In genomic region chr9:44269077-44269476, GRCm38 (mm10) we compare ENCODE assay signal across 9 mouse cellular contexts. TPM values are rescaled to one million over a fixed set of nuclear protein-coding genes. Genes with fewer than 3 reads are reported as not detected.
A peak's percentile ranks its signal among the peaks of the same experiment; 100 is the strongest.
DNase-seq lines count a peak whose midpoint lies in the region; ATAC-seq and TF ChIP-seq lines count a peak whose summit lies in the region.
"Had no signal": no experiment of that assay in that cellular context is flagged by ENCODE, and none has a peak within 500 bp of the region (broad histone marks: within the 10 kb centered on the region; RNA-seq: fewer than 3 reads in every experiment).

No protein-coding gene starts in this region.

- DNase-seq in heart, adult 8-10 months (ENCODE audit: low spot score), result peak; percentile 24
- DNase-seq in heart, embryonic 10.5 days (ENCODE audit: low spot score), result no peak
- DNase-seq in CH12.LX (ENCODE audit: extremely low read depth), result peak; percentile 45
- DNase-seq in c-Kit-positive CD71-positive TER-119-negative erythroid progenitor cells, embryonic 14.5 days (ENCODE audit: low read depth), result peak; percentile 48
- DNase-seq in lung, postnatal 10 days, result peak; percentile 33
- no peak for DNase-seq in embryonic facial prominence, embryonic 10.5 days (ENCODE audit: low spot score)
- no peak for DNase-seq in testis, postnatal 10 days (ENCODE audit: low spot score)

- dilution Hi-C loops in CH12.LX (cut with MboI; ENCODE audit: extremely low pct_ligation_motif_present, extremely low pct_unique_long_range_greater_than_20kb, low sequenced_read_pairs), result no loop called here

- TF ChIP-seq RAD21 in CH12.LX (IDR thresholded peaks at IDR 0.05; ENCODE audit: low read depth, low read length), result peak; percentile 34

- no peaks in the 10 kb centered on the region for H3K9me3 ChIP-seq in heart, embryonic 10.5 days
- H3K9me3 ChIP-seq in CH12.LX (replicated peaks; ENCODE audit: low read length), result no peaks in the 10 kb centered on the region
- no peaks in the 10 kb centered on the region for H3K9me3 ChIP-seq in embryonic facial prominence, embryonic 10.5 days

- in situ Hi-C loops in CH12.LX (cut with MboI; ENCODE audit: low pct_ligation_motif_present, low pct_unique_long_range_greater_than_20kb, low sequenced_read_pairs), result loop anchor here (10.0 kb wide), 1 partner anchor 144 kb away; no protein-coding TSS in a partner anchor

- no peak overlapping the region for H3K27ac ChIP-seq in heart, embryonic 10.5 days
- no peak overlapping the region for H3K27ac ChIP-seq in CH12.LX (ENCODE audit: insufficient read depth, low read depth)
- no peak overlapping the region for H3K27ac ChIP-seq in embryonic facial prominence, embryonic 10.5 days (replicated peaks)

- TF ChIP-seq EP300 in CH12.LX (IDR thresholded peaks at IDR 0.05; ENCODE audit: low read length), result no peak

- no peaks in the 10 kb centered on the region for H3K79me2 ChIP-seq in CH12.LX (replicated peaks; ENCODE audit: control insufficient read depth, extremely low read depth, insufficient read depth, poor library complexity, severe bottlenecking)

- H3K4me1 ChIP-seq in heart, embryonic 10.5 days, result peaks cover 18% of the 10 kb centered on the region
- H3K4me1 ChIP-seq in CH12.LX (ENCODE audit: control insufficient read depth in 1 of 2, insufficient read depth in 2 of 2), result peaks cover 0 to 16% of the 10 kb centered on the region in 2 experiments; a peak in 3 of 4 replicates
- H3K4me1 ChIP-seq in embryonic facial prominence, embryonic 10.5 days, result peaks cover 11% of the 10 kb centered on the region

- peaks cover 13% of the 10 kb centered on the region; the same call in 1 of the 2 replicates for H3K27me3 ChIP-seq in heart, embryonic 10.5 days (ENCODE audit: insufficient read depth, poor library complexity, severe bottlenecking)
- H3K27me3 ChIP-seq in CH12.LX (replicated peaks), result no peaks in the 10 kb centered on the region
- H3K27me3 ChIP-seq in embryonic facial prominence, embryonic 10.5 days (replicated peaks; ENCODE audit: low read depth, poor library complexity, severe bottlenecking), result peaks cover 18% of the 10 kb centered on the region

- 0 out of 2 replicates have a peak, but pooled peaks cover 2% of the 10 kb centered on the region for H3K36me3 ChIP-seq in heart, embryonic 10.5 days
- peaks cover 3 to 28% of the 10 kb centered on the region in 2 experiments for H3K36me3 ChIP-seq in CH12.LX (replicated peaks in 1 of 2; ENCODE audit: control insufficient read depth in 1 of 2, insufficient read depth in 1 of 2, low read length in 1 of 2)
- H3K36me3 ChIP-seq in embryonic facial prominence, embryonic 10.5 days (replicated peaks), result no peaks in the 10 kb centered on the region

- peak; percentile 34 to 55; a peak in 3 of 4 replicates for TF ChIP-seq CTCF in CH12.LX (conservative IDR thresholded peaks at IDR 0.05 in 1 of 2, IDR thresholded peaks at IDR 0.05 in 1 of 2; ENCODE audit: low read depth in 2 of 2, low read length in 2 of 2)

- no peak overlapping the region for H3K9ac ChIP-seq in CH12.LX (ENCODE audit: insufficient read depth, low read depth)

- WGBS in heart, embryonic 10.5 days, result 81% methylated on average over 3 of the region's 3 CpGs
- WGBS in embryonic facial prominence, embryonic 10.5 days, result 82% methylated on average over 3 of the region's 3 CpGs

- H3K4me2 ChIP-seq in CH12.LX (ENCODE audit: insufficient read depth, low read depth, poor library complexity, severe bottlenecking), result no peak overlapping the region

- no peak for ATAC-seq in frontal cortex, adult (ENCODE audit: low TSS enrichment)

- H3K4me3 ChIP-seq in heart, embryonic 10.5 days, result no peak overlapping the region
- no peak overlapping the region for H3K4me3 ChIP-seq in CH12.LX (replicated peaks in 1 of 3; ENCODE audit: low read depth in 2 of 3, low read length in 2 of 3, poor library complexity in 1 of 3)
- no peak overlapping the region for H3K4me3 ChIP-seq in embryonic facial prominence, embryonic 10.5 days

- no peak for TF ChIP-seq POLR2A in CH12.LX (IDR thresholded peaks at IDR 0.05; ENCODE audit: low read depth, low read length)

TF ChIP-seq in CH12.LX, 34 proteins besides CTCF, POLR2A, EP300 and RAD21:
- TF ChIP-seq ZNF384 (IDR thresholded peaks at IDR 0.05; ENCODE audit: low read depth, low read length) (no peak), JUN (IDR thresholded peaks at IDR 0.05; ENCODE audit: insufficient read depth, low read depth, low read length) (no peak), POLR2AphosphoS2 (IDR thresholded peaks at IDR 0.05; ENCODE audit: low read depth, low read length) (no peak), SMC3 (IDR thresholded peaks at IDR 0.05; ENCODE audit: low read depth, low read length) (peak; percentile 24; the same call in 1 of the 2 replicates), MAZ (IDR thresholded peaks at IDR 0.05; ENCODE audit: low read depth, low read length) (no peak), TCF12 (IDR thresholded peaks at IDR 0.05; ENCODE audit: low read depth, low read length) (no peak), ZC3H11A (IDR thresholded peaks at IDR 0.05; ENCODE audit: low read depth, low read length) (no peak), BHLHE40 (IDR thresholded peaks at IDR 0.05; ENCODE audit: low read depth, low read length) (no peak), ETS1 (conservative IDR thresholded peaks at IDR 0.05; ENCODE audit: low read depth, low read length) (no peak)

RNA-seq across cellular contexts. Expression of gene Nlrx1, which starts 0.7 kb away (rescaled TPM):
- total RNA-seq in heart, adult 8-10 months (2022), result 10 to 100 TPM; 20.3 to 25.8 (median 24.9) TPM
- polyA plus RNA-seq in heart, embryonic 10.5 days (2016; fragmentation: Nextera tagmentation; extraction: Ambion mirVana), result 3.1 and 4.7 TPM in 2 replicates
- total RNA-seq in CH12.LX (2012; rRNA removed) (8.8 and 10.9 TPM in 2 replicates), CH12.LX (2014; rRNA removed) (8.0 and 8.8 TPM in 2 replicates)
- 12.6 and 15.4 TPM in 2 replicates for polyA plus RNA-seq in CH12.LX (2012; ENCODE audit: insufficient read length, low read depth)
- polyA plus RNA-seq in embryonic facial prominence, embryonic 10.5 days (2016; fragmentation: Nextera tagmentation; extraction: Ambion mirVana), result 1.9 and 2.4 TPM in 2 replicates

RNA-seq across cellular contexts. Expression of gene Pdzd3, which starts 17.8 kb away (rescaled TPM):
- total RNA-seq in heart, adult 8-10 months (2022), result 1 to 10 TPM; 3.6 to 7.1 (median 6.0) TPM
- polyA plus RNA-seq in heart, embryonic 10.5 days (2016; fragmentation: Nextera tagmentation; extraction: Ambion mirVana), result not detected in 2 replicates
- 0.13 TPM in 1 of 2 replicates, not detected in the other for total RNA-seq in CH12.LX (2012; rRNA removed)
- 0.09 TPM in 1 of 2 replicates, not detected in the other for total RNA-seq in CH12.LX (2014; rRNA removed)
- 0.21 and 0.26 TPM in 2 replicates for polyA plus RNA-seq in CH12.LX (2012; ENCODE audit: insufficient read length, low read depth)
- polyA plus RNA-seq in embryonic facial prominence, embryonic 10.5 days (2016; fragmentation: Nextera tagmentation; extraction: Ambion mirVana), result 0.09 TPM in 1 of 2 replicates, not detected in the other
- polyA plus RNA-seq: heart, embryonic 14.5 days had no signal

RNA-seq across cellular contexts. Expression of gene Abcg4, which starts 19.3 kb away (rescaled TPM):
- 1 to 10 TPM in 1 of 4 experiments, under 1 TPM in 3; 0.30 to 1.5 (median 0.52) TPM for total RNA-seq in heart, adult 8-10 months (2022)
- polyA plus RNA-seq in heart, embryonic 10.5 days (2016; fragmentation: Nextera tagmentation; extraction: Ambion mirVana), result 3.4 and 3.9 TPM in 2 replicates
- 0.38 and 0.72 TPM in 2 replicates for total RNA-seq in CH12.LX (2012; rRNA removed)
- 0.23 TPM in 2 replicates for total RNA-seq in CH12.LX (2014; rRNA removed)
- 0.82 and 1.1 TPM in 2 replicates for polyA plus RNA-seq in CH12.LX (2012; ENCODE audit: insufficient read length, low read depth)
- polyA plus RNA-seq in embryonic facial prominence, embryonic 10.5 days (2016; fragmentation: Nextera tagmentation; extraction: Ambion mirVana), result 2.6 and 3.1 TPM in 2 replicates

RNA-seq across cellular contexts. Expression of gene Ccdc153, which starts 28.6 kb away (rescaled TPM):
- total RNA-seq in heart, adult 8-10 months (2022), result not detected
- not detected in 2 replicates for polyA plus RNA-seq in heart, embryonic 10.5 days (2016; fragmentation: Nextera tagmentation; extraction: Ambion mirVana)
- total RNA-seq in CH12.LX (2012; rRNA removed) (not detected in 2 replicates), CH12.LX (2014; rRNA removed) (not detected in 2 replicates)
- not detected in 2 replicates for polyA plus RNA-seq in CH12.LX (2012; ENCODE audit: insufficient read length, low read depth)
- not detected in 2 replicates for polyA plus RNA-seq in embryonic facial prominence, embryonic 10.5 days (2016; fragmentation: Nextera tagmentation; extraction: Ambion mirVana)
- polyA plus RNA-seq: heart, embryonic 14.5 days had no signal

RNA-seq across cellular contexts. Expression of gene Cbl, which starts 35.2 kb away (rescaled TPM):
- 10 to 100 TPM; 14.8 to 18.9 (median 17.4) TPM for total RNA-seq in heart, adult 8-10 months (2022)
- polyA plus RNA-seq in heart, embryonic 10.5 days (2016; fragmentation: Nextera tagmentation; extraction: Ambion mirVana), result 16.2 and 16.3 TPM in 2 replicates
- total RNA-seq in CH12.LX (2012; rRNA removed) (11.9 and 13.4 TPM in 2 replicates), CH12.LX (2014; rRNA removed) (6.5 and 8.3 TPM in 2 replicates)
- 27.1 and 39.0 TPM in 2 replicates for polyA plus RNA-seq in CH12.LX (2012; ENCODE audit: insufficient read length, low read depth)
- 25.4 and 25.5 TPM in 2 replicates for polyA plus RNA-seq in embryonic facial prominence, embryonic 10.5 days (2016; fragmentation: Nextera tagmentation; extraction: Ambion mirVana)

Comparison
In these comparisons a context has a peak if more than half of its experiments do, and no peak if none do; other contexts are left out.
1. DNase-seq: peak in heart, adult 8-10 months (single experiment), CH12.LX (single experiment), c-Kit-positive CD71-positive TER-119-negative erythroid progenitor cells, embryonic 14.5 days (single experiment) and lung, postnatal 10 days (single experiment); none in heart, embryonic 10.5 days (single experiment), embryonic facial prominence, embryonic 10.5 days (single experiment) and testis, postnatal 10 days (single experiment).